Mouse (Mus musculus): Measurements from ENCODE around the gene Aig1. TPM values are rescaled to one million over a fixed set of nuclear protein-coding genes. Genes with fewer than 3 reads are reported as not detected.

Aig1 gene
- total and polyA plus RNA-seq, 3 experiments: 0.13 TPM; not detected in 2

GRCm38 (mm10) chr10:13834056-13834455, 34.7 kb downstream of the Aig1 start:
- H3K4me1 ChIP-seq (ENCODE audit: control insufficient read depth in 1 of 2, insufficient read depth in 2 of 2, low read length in 2 of 2): no peaks in the 10 kb centered on the region
- no peaks in the 10 kb centered on the region for H3K9me3 ChIP-seq (replicated peaks; ENCODE audit: insufficient read depth, low read length)
- H3K36me3 ChIP-seq (ENCODE audit: control insufficient read depth in 1 of 2, insufficient read depth in 2 of 2, low read length in 2 of 2): no peaks in the 10 kb centered on the region
- DNase-seq (ENCODE audit: low read depth, low spot score): no peak
- H3K9ac ChIP-seq (ENCODE audit: control insufficient read depth, low read depth, low read length, poor library complexity, severe bottlenecking): no peak overlapping the region
- H3K27me3 ChIP-seq (ENCODE audit: control insufficient read depth in 1 of 2, insufficient read depth in 2 of 2, low read length in 2 of 2): no peaks in the 10 kb centered on the region
- TF ChIP-seq USF1 (IDR thresholded peaks at IDR 0.05; ENCODE audit: low read depth, low read length): no peak
- no peak for TF ChIP-seq TCF12 (IDR thresholded peaks at IDR 0.05; ENCODE audit: low read depth, low read length)
- no peak for TF ChIP-seq SIN3A (IDR thresholded peaks at IDR 0.05; ENCODE audit: low read length)
- no peak for TF ChIP-seq TBP (IDR thresholded peaks at IDR 0.05; ENCODE audit: low read depth, low read length)
- no peak for TF ChIP-seq GATA1 (IDR thresholded peaks at IDR 0.05; ENCODE audit: low read depth, low read length)
- TF ChIP-seq POLR2AphosphoS5 (IDR thresholded peaks at IDR 0.05; ENCODE audit: borderline replicate concordance, low read depth, low read length): no peak
- H3K27ac ChIP-seq (ENCODE audit: control insufficient read depth, low read depth, low read length): no peak overlapping the region
- no peaks in the 10 kb centered on the region for H3K79me2 ChIP-seq (ENCODE audit: control insufficient read depth, insufficient read depth, low read length, poor library complexity)
- no peak overlapping the region for H3K4me3 ChIP-seq (ENCODE audit: control insufficient read depth in 1 of 2, insufficient read depth in 1 of 2, low read depth in 2 of 2, low read length in 2 of 2)

GRCm38 (mm10) chr10:13833066-13833566, 35.7 kb downstream of the Aig1 start:
- DNase-seq (ENCODE audit: low read depth, low spot score): no peak
- Histone ChIP-seq H3K9me3 (replicated peaks; ENCODE audit: insufficient read depth, low read length) (no peaks in the 10 kb centered on the region), H3K4me3 (ENCODE audit: control insufficient read depth in 1 of 2, insufficient read depth in 1 of 2, low read depth in 2 of 2, low read length in 2 of 2) (no peak overlapping the region), H3K36me3 (ENCODE audit: control insufficient read depth in 1 of 2, insufficient read depth in 2 of 2, low read length in 2 of 2) (no peaks in the 10 kb centered on the region), H3K4me1 (ENCODE audit: control insufficient read depth in 1 of 2, insufficient read depth in 2 of 2, low read length in 2 of 2) (no peaks in the 10 kb centered on the region), H3K9ac (ENCODE audit: control insufficient read depth, low read depth, low read length, poor library complexity, severe bottlenecking) (no peak overlapping the region), H3K27me3 (ENCODE audit: control insufficient read depth in 1 of 2, insufficient read depth in 2 of 2, low read length in 2 of 2) (no peaks in the 10 kb centered on the region), H3K27ac (ENCODE audit: control insufficient read depth, low read depth, low read length) (no peak overlapping the region), H3K79me2 (ENCODE audit: control insufficient read depth, insufficient read depth, low read length, poor library complexity) (no peaks in the 10 kb centered on the region)
- no peak for TF ChIP-seq TCF12 (IDR thresholded peaks at IDR 0.05; ENCODE audit: low read depth, low read length)
- no peak for TF ChIP-seq ZNF384 (IDR thresholded peaks at IDR 0.05; ENCODE audit: low read depth, low read length)
- no peak for TF ChIP-seq ZMIZ1 (IDR thresholded peaks at IDR 0.05; ENCODE audit: low read depth, low read length)
- TF ChIP-seq GABPA (IDR thresholded peaks at IDR 0.05; ENCODE audit: low read depth, low read length): no peak
- TF ChIP-seq MEF2A (IDR thresholded peaks at IDR 0.05; ENCODE audit: extremely low read depth, insufficient replicate concordance, low read depth, low read length, poor library complexity, severe bottlenecking): no peak
- no peak for TF ChIP-seq USF1 (IDR thresholded peaks at IDR 0.05; ENCODE audit: low read depth, low read length)
- no peak for TF ChIP-seq MYB (IDR thresholded peaks at IDR 0.05; ENCODE audit: low read depth, low read length)
- TF ChIP-seq CHD1 (IDR thresholded peaks at IDR 0.05; ENCODE audit: low read depth, low read length): no peak
- TF ChIP-seq HCFC1 (IDR thresholded peaks at IDR 0.05; ENCODE audit: low read depth, low read length): no peak
- no peak for TF ChIP-seq TBP (IDR thresholded peaks at IDR 0.05; ENCODE audit: low read depth, low read length)
- TF ChIP-seq E2F4 (IDR thresholded peaks at IDR 0.05; ENCODE audit: borderline replicate concordance, low read depth, low read length): no peak
- no peak for TF ChIP-seq MXI1 (IDR thresholded peaks at IDR 0.05; ENCODE audit: low read depth, low read length)
- no peak for TF ChIP-seq ELF1 (IDR thresholded peaks at IDR 0.05; ENCODE audit: low read depth, low read length)
- no peak for TF ChIP-seq CTCF (IDR thresholded peaks at IDR 0.05 in 2 of 3, conservative IDR thresholded peaks at IDR 0.05 in 1 of 3; ENCODE audit: control insufficient read depth in 1 of 3, insufficient read depth in 1 of 3, low read depth in 2 of 3, low read length in 3 of 3, poor library complexity in 1 of 3, severe bottlenecking in 1 of 3)
- no peak for TF ChIP-seq POLR2A (IDR thresholded peaks at IDR 0.05; ENCODE audit: control insufficient read depth in 1 of 2, insufficient read depth in 1 of 2, low read depth in 1 of 2, low read length in 2 of 2, poor library complexity in 1 of 2)
- no peak for TF ChIP-seq CHD2 (IDR thresholded peaks at IDR 0.05; ENCODE audit: low read length)
- TF ChIP-seq POLR2AphosphoS2 (IDR thresholded peaks at IDR 0.05; ENCODE audit: low read length): no peak
